Mouse (Mus musculus): Measurements from ENCODE around the gene Tspan14. TPM values are rescaled to one million over a fixed set of nuclear protein-coding genes. Genes with fewer than 3 reads are reported as not detected.
A peak's percentile ranks its signal among the peaks of the same experiment; 100 is the strongest.

Tspan14 gene
- polyA plus RNA-seq, 1 experiment from 2014 or later = 61.1 TPM

GRCm38 (mm10) chr14:41001576-41001975 is 35.0 kb upstream of the Tspan14 start:
- Histone ChIP-seq H3K4me3 (no peak overlapping the region), H3K4me1 (replicated peaks) (peaks cover 11% of the 10 kb centered on the region), H3K9me3 (no peaks in the 10 kb centered on the region), H3K27ac (replicated peaks) (no peak overlapping the region), H3K4me2 (no peak overlapping the region), H3K9ac (no peak overlapping the region), H3K36me3 (peaks cover 14% of the 10 kb centered on the region), H3K27me3 (no peaks in the 10 kb centered on the region)
- ATAC-seq (ENCODE audit: low FRiP score, low read depth) = no peak
- WGBS = 90% methylated on average over 5 of the region's 5 CpGs

- no peak for ATAC-seq (ENCODE audit: low FRiP score, low read depth)
- WGBS = 88% methylated on average over 4 of the region's 4 CpGs
- Histone ChIP-seq H3K27me3 (no peaks in the 10 kb centered on the region), H3K9me3 (no peaks in the 10 kb centered on the region), H3K4me3 (no peak overlapping the region), H3K4me1 (replicated peaks) (peaks cover 11% of the 10 kb centered on the region), H3K4me2 (no peak overlapping the region), H3K27ac (replicated peaks) (no peak overlapping the region), H3K36me3 (peaks cover 20% of the 10 kb centered on the region), H3K9ac (no peak overlapping the region)
Measured at GRCm38 (mm10) chr14:41000801-41001200, 34.2 kb upstream of the Tspan14 start.

GRCm38 (mm10) chr14:40999904-41000645 is 33.5 kb upstream of the Tspan14 start:
- Histone ChIP-seq H3K4me3 (no peak overlapping the region), H3K4me1 (replicated peaks) (peaks cover 11% of the 10 kb centered on the region), H3K36me3 (peaks cover 20% of the 10 kb centered on the region), H3K27ac (replicated peaks) (no peak overlapping the region), H3K27me3 (no peaks in the 10 kb centered on the region), H3K4me2 (no peak overlapping the region), H3K9ac (no peak overlapping the region), H3K9me3 (no peaks in the 10 kb centered on the region)
- no peak for ATAC-seq (ENCODE audit: low FRiP score, low read depth)
- 87% methylated on average over 7 of the region's 7 CpGs for WGBS

- Histone ChIP-seq H3K4me3 (no peak overlapping the region), H3K4me2 (no peak overlapping the region), H3K4me1 (replicated peaks) (no peaks in the 10 kb centered on the region), H3K27me3 (no peaks in the 10 kb centered on the region), H3K9ac (no peak overlapping the region), H3K36me3 (peaks cover 25% of the 10 kb centered on the region), H3K27ac (replicated peaks) (no peak overlapping the region), H3K9me3 (no peaks in the 10 kb centered on the region)
- no peak for ATAC-seq (ENCODE audit: low FRiP score, low read depth)
- 81% methylated on average over 3 of the region's 3 CpGs for WGBS
Measured at GRCm38 (mm10) chr14:40996171-40996570, 29.6 kb upstream of the Tspan14 start.

- no peak overlapping the region for H3K4me3 ChIP-seq
- WGBS = 86% methylated on average over 6 of the region's 6 CpGs
Measured at GRCm38 (mm10) chr14:40992464-40992863, 25.9 kb upstream of the Tspan14 start.

GRCm38 (mm10) chr14:40988780-40989179 is 22.2 kb upstream of the Tspan14 start:
- Histone ChIP-seq H3K9ac (no peak overlapping the region), H3K4me3 (no peak overlapping the region), H3K27me3 (no peaks in the 10 kb centered on the region), H3K36me3 (no peaks in the 10 kb centered on the region), H3K9me3 (no peaks in the 10 kb centered on the region), H3K4me1 (replicated peaks) (no peaks in the 10 kb centered on the region), H3K27ac (replicated peaks) (no peak overlapping the region), H3K4me2 (no peak overlapping the region)
- no peak for ATAC-seq (ENCODE audit: low FRiP score, low read depth)
- 87% methylated on average over 5 of the region's 5 CpGs for WGBS

More at GRCm38 (mm10) chr14:40992464-40992863, 25.9 kb upstream of the Tspan14 start:
- Histone ChIP-seq H3K27me3 (no peaks in the 10 kb centered on the region), H3K9me3 (no peaks in the 10 kb centered on the region), H3K4me1 (replicated peaks) (no peaks in the 10 kb centered on the region), H3K27ac (replicated peaks) (no peak overlapping the region), H3K9ac (no peak overlapping the region), H3K36me3 (peaks cover 17% of the 10 kb centered on the region; the same call in 1 of the 2 replicates), H3K4me2 (no peak overlapping the region)
- no peak for ATAC-seq (ENCODE audit: low FRiP score, low read depth)

- no peaks in the 10 kb centered on the region for H3K4me1 ChIP-seq (replicated peaks)
- H3K4me2 ChIP-seq = no peak overlapping the region
- no peaks in the 10 kb centered on the region for H3K36me3 ChIP-seq
- H3K9ac ChIP-seq = no peak overlapping the region
- no peak overlapping the region for H3K27ac ChIP-seq (replicated peaks)
- H3K9me3 ChIP-seq = no peaks in the 10 kb centered on the region
- WGBS = 87% methylated on average over 2 of the region's 2 CpGs
- ATAC-seq (ENCODE audit: low FRiP score, low read depth) = no peak
- no peaks in the 10 kb centered on the region for H3K27me3 ChIP-seq
- no peak overlapping the region for H3K4me3 ChIP-seq
Measured at GRCm38 (mm10) chr14:40987184-40987583, 20.6 kb upstream of the Tspan14 start.

- no peak overlapping the region for H3K9ac ChIP-seq
Measured at GRCm38 (mm10) chr14:40985635-40986034, 19.0 kb upstream of the Tspan14 start.

GRCm38 (mm10) chr14:40979723-40980122 is 13.1 kb upstream of the Tspan14 start:
- H3K4me2 ChIP-seq = no peak overlapping the region
- H3K36me3 ChIP-seq = no peaks in the 10 kb centered on the region
- no peak overlapping the region for H3K4me3 ChIP-seq
- H3K9ac ChIP-seq = no peak overlapping the region
- H3K4me1 ChIP-seq (replicated peaks) = no peaks in the 10 kb centered on the region
- H3K27me3 ChIP-seq = no peaks in the 10 kb centered on the region
- 50% methylated on average over 1 of the region's 1 CpGs for WGBS
- no peaks in the 10 kb centered on the region for H3K9me3 ChIP-seq
- H3K27ac ChIP-seq (replicated peaks) = no peak overlapping the region
- ATAC-seq (ENCODE audit: low FRiP score, low read depth) = no peak

More at GRCm38 (mm10) chr14:40985635-40986034, 19.0 kb upstream of the Tspan14 start:
- Histone ChIP-seq H3K4me3 (no peak overlapping the region), H3K27me3 (no peaks in the 10 kb centered on the region), H3K27ac (replicated peaks) (no peak overlapping the region), H3K36me3 (no peaks in the 10 kb centered on the region), H3K4me1 (replicated peaks) (no peaks in the 10 kb centered on the region), H3K9me3 (no peaks in the 10 kb centered on the region), H3K4me2 (no peak overlapping the region)
- WGBS = 90% methylated on average over 4 of the region's 4 CpGs
- no peak for ATAC-seq (ENCODE audit: low FRiP score, low read depth)

- ATAC-seq (ENCODE audit: low FRiP score, low read depth) = peak; percentile 76
- H3K4me3 ChIP-seq = no peak overlapping the region
- 52% methylated on average over 4 of the region's 4 CpGs for WGBS
- no peak overlapping the region for H3K9ac ChIP-seq
- H3K4me1 ChIP-seq (replicated peaks) = no peaks in the 10 kb centered on the region
- H3K27ac ChIP-seq (replicated peaks) = no peak overlapping the region
- no peaks in the 10 kb centered on the region for H3K9me3 ChIP-seq
- no peaks in the 10 kb centered on the region for H3K36me3 ChIP-seq
- H3K27me3 ChIP-seq = no peaks in the 10 kb centered on the region
- no peak overlapping the region for H3K4me2 ChIP-seq
Measured at GRCm38 (mm10) chr14:40979002-40979401, 12.4 kb upstream of the Tspan14 start.

GRCm38 (mm10) chr14:40975127-40975721 is 8.6 kb upstream of the Tspan14 start:
- ATAC-seq (ENCODE audit: low FRiP score, low read depth) = peak; percentile 78
- Histone ChIP-seq H3K36me3 (no peaks in the 10 kb centered on the region), H3K27ac (replicated peaks) (no peak overlapping the region), H3K4me3 (no peak overlapping the region), H3K27me3 (no peaks in the 10 kb centered on the region), H3K9me3 (no peaks in the 10 kb centered on the region), H3K4me2 (no peak overlapping the region), H3K4me1 (replicated peaks) (no peaks in the 10 kb centered on the region), H3K9ac (no peak overlapping the region)
- WGBS = 77% methylated on average over 6 of the region's 6 CpGs

GRCm38 (mm10) chr14:40968051-40968450 is 1.4 kb upstream of the Tspan14 start:
- Histone ChIP-seq H3K4me3 (peak overlapping the region; percentile 95), H3K4me1 (replicated peaks) (peaks cover 32% of the 10 kb centered on the region), H3K4me2 (peak overlapping the region; percentile 81), H3K9me3 (no peaks in the 10 kb centered on the region), H3K36me3 (no peaks in the 10 kb centered on the region), H3K27ac (replicated peaks) (peak overlapping the region; percentile 88; the same call in 1 of the 2 replicates), H3K27me3 (no peaks in the 10 kb centered on the region), H3K9ac (peak overlapping the region; percentile 50; the same call in 1 of the 2 replicates)
- 74% methylated on average over 2 of the region's 2 CpGs for WGBS
- ATAC-seq (ENCODE audit: low FRiP score, low read depth) = no peak

All from hindbrain, embryonic 15.5 days (tissue).